In genomic region chr9:31527216-31527615, GRCm38 (mm10) we compare ENCODE assay signal across 23 mouse cellular contexts.
DNase-seq lines count a peak whose midpoint lies in the region; ATAC-seq lines count a peak whose summit lies in the region.
"Had no signal": no experiment of that assay in that cellular context is flagged by ENCODE, and none has a peak within 500 bp of the region (broad histone marks: within the 10 kb centered on the region; RNA-seq: fewer than 3 reads in every experiment).

No protein-coding gene starts in this region.

- no peak overlapping the region for H3K9ac ChIP-seq in kidney, embryonic 14.5 days (ENCODE audit: low read depth, low read length)
- no peak overlapping the region for H3K9ac ChIP-seq in kidney, embryonic 16.5 days (replicated peaks; ENCODE audit: low read length)
- H3K9ac ChIP-seq: embryonic facial prominence, embryonic 12.5 days; embryonic facial prominence, embryonic 15.5 days; forebrain, embryonic 12.5 days had no signal

- H3K27me3 ChIP-seq in kidney, embryonic 14.5 days (ENCODE audit: control insufficient read depth, insufficient read depth, low read length), result no peaks in the 10 kb centered on the region
- H3K27me3 ChIP-seq in kidney, embryonic 16.5 days (ENCODE audit: insufficient read depth, low read length), result no peaks in the 10 kb centered on the region
- H3K27me3 ChIP-seq: embryonic facial prominence, embryonic 12.5 days; embryonic facial prominence, embryonic 15.5 days; forebrain, embryonic 12.5 days had no signal

- no peaks in the 10 kb centered on the region for H3K4me1 ChIP-seq in kidney, embryonic 14.5 days (ENCODE audit: control insufficient read depth, insufficient read depth, low read length)
- H3K4me1 ChIP-seq in kidney, embryonic 16.5 days (ENCODE audit: insufficient read depth, low read length), result no peaks in the 10 kb centered on the region
- H3K4me1 ChIP-seq: embryonic facial prominence, embryonic 12.5 days; embryonic facial prominence, embryonic 15.5 days; forebrain, embryonic 10.5 days; forebrain, embryonic 12.5 days had no signal

- no peaks in the 10 kb centered on the region for H3K9me3 ChIP-seq in kidney, embryonic 14.5 days (ENCODE audit: control insufficient read depth, low read length)
- no peaks in the 10 kb centered on the region for H3K9me3 ChIP-seq in kidney, embryonic 16.5 days (ENCODE audit: low read length)
- H3K9me3 ChIP-seq: embryonic facial prominence, embryonic 12.5 days; embryonic facial prominence, embryonic 15.5 days; forebrain, embryonic 10.5 days; forebrain, embryonic 12.5 days had no signal

- 0 out of 2 replicates have a peak, but pooled peaks have one; percentile 35 for ATAC-seq in kidney, embryonic 14.5 days (ENCODE audit: low FRiP score, low TSS enrichment)
- ATAC-seq in kidney, embryonic 16.5 days (ENCODE audit: low FRiP score, low TSS enrichment), result peak; percentile 71
- ATAC-seq: forebrain, embryonic 14.5 days; forebrain, embryonic 16.5 days had no signal

- DNase-seq in kidney, postnatal 14 days, result no peak
- DNase-seq in kidney, postnatal 36 days, result no peak
- DNase-seq in urinary bladder, postnatal 14 days (ENCODE audit: low spot score), result peak; percentile 49
- DNase-seq in urinary bladder, postnatal 10 days (ENCODE audit: low spot score), result no peak
- DNase-seq: adrenal gland, adult 2 months; adrenal gland, postnatal 10 days; adrenal gland, postnatal 25 days; cerebellum, adult 11 months; cerebellum, adult 18-20 months; cerebellum, adult 8-10 months; cerebellum, adult 9-11 months; cerebellum, postnatal 14 days; cerebellum, postnatal 36 days; embryo, embryonic 11 days had no signal

- no peak overlapping the region for H3K27ac ChIP-seq in kidney, embryonic 14.5 days (ENCODE audit: low read depth, low read length)
- H3K27ac ChIP-seq in kidney, embryonic 16.5 days (ENCODE audit: low read length), result no peak overlapping the region; the same call in 1 of the 2 replicates
- H3K27ac ChIP-seq: embryonic facial prominence, embryonic 12.5 days; embryonic facial prominence, embryonic 15.5 days; forebrain, embryonic 10.5 days; forebrain, embryonic 12.5 days had no signal

- no peak overlapping the region for H3K4me2 ChIP-seq in kidney, embryonic 14.5 days (replicated peaks; ENCODE audit: low read depth, low read length)
- H3K4me2 ChIP-seq in kidney, embryonic 16.5 days (replicated peaks; ENCODE audit: low read depth, low read length), result no peak overlapping the region
- H3K4me2 ChIP-seq: embryonic facial prominence, embryonic 12.5 days; embryonic facial prominence, embryonic 15.5 days; forebrain, embryonic 12.5 days had no signal

- WGBS in kidney, embryonic 14.5 days, result 27% methylated on average over 2 of the region's 2 CpGs
- 28% methylated on average over 2 of the region's 2 CpGs for WGBS in kidney, embryonic 16.5 days

- no peaks in the 10 kb centered on the region for H3K36me3 ChIP-seq in kidney, embryonic 14.5 days (ENCODE audit: control insufficient read depth, insufficient read depth, low read length)
- H3K36me3 ChIP-seq in kidney, embryonic 16.5 days (ENCODE audit: insufficient read depth, low read length), result no peaks in the 10 kb centered on the region
- H3K36me3 ChIP-seq: embryonic facial prominence, embryonic 12.5 days; embryonic facial prominence, embryonic 15.5 days; forebrain, embryonic 10.5 days; forebrain, embryonic 12.5 days had no signal

- H3K4me3 ChIP-seq in kidney, embryonic 14.5 days (ENCODE audit: low read length), result no peak overlapping the region
- no peak overlapping the region for H3K4me3 ChIP-seq in kidney, embryonic 16.5 days (ENCODE audit: low read length)
- H3K4me3 ChIP-seq: embryonic facial prominence, embryonic 12.5 days; embryonic facial prominence, embryonic 15.5 days; erythroblast, embryonic 14.5 days; forebrain, embryonic 10.5 days; forebrain, embryonic 12.5 days had no signal
